Mouse (Mus musculus) layer of hippocampus, adult 8-10 months (tissue): Measurements from ENCODE around the gene Gm17019. TPM values are rescaled to one million over a fixed set of nuclear protein-coding genes. Genes with fewer than 3 reads are reported as not detected.
"Not testable (repeated sequence)": the region's sequence is repeated elsewhere in the genome, so short reads cannot be mapped to it uniquely, and the experiment has no call there.

Experiments used
- DNase-seq, 2 experiments: peaks; one replicate each; pipeline ENCODE4 v3.0.0; 2022; ENCODE audit warnings: low spot score in 2 of 2
- total RNA-seq, 4 experiments: library from RNA; stranded (reverse); gene quantifications; 2 replicates each; pipeline ENCODE4 v1.2.4; 2022

The Gm17019 gene
- not detected for total RNA-seq

DNA sequence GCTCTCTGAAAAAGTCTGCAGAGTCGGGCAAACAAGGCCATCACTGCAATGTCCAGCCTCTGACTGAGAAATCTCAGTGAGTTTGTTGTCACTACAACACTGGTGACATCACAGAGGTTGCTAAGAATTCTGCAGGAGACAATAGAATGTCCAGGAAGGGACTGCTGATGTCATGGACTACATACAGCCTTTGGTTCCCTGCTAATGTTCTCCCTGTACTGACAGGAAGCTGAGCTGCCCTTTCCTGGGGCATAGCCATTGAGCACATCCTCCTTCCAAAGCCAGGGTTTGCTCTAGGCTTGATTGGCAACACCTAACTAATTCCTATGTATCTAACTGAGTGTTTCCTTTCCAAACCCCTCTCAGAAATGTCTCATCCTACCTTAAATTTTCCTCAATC lies at the start of gene Gm17019:
Gene Gm17019 (minus strand): TSS at position 101 of the 400 bp plus-strand sequence.
- DNase-seq, result not testable (repeated sequence)

DNA sequence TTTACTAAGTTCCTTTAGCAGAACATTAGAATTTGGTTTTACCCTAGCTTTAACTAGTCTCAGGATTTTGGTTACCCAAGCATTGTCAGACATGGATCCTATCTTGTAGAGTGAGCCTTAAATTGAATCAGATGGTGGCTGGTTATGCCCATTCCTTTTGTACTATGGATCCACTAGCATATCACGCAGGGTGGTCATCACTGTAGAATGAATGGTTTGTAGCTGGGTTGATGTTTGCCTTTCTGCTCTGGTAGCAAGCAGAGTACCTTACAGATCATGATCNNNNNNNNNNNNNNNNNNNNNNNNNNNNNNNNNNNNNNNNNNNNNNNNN lies 29.6 kb upstream of the Gm17019 start:
- not testable (repeated sequence) for DNase-seq

DNA sequence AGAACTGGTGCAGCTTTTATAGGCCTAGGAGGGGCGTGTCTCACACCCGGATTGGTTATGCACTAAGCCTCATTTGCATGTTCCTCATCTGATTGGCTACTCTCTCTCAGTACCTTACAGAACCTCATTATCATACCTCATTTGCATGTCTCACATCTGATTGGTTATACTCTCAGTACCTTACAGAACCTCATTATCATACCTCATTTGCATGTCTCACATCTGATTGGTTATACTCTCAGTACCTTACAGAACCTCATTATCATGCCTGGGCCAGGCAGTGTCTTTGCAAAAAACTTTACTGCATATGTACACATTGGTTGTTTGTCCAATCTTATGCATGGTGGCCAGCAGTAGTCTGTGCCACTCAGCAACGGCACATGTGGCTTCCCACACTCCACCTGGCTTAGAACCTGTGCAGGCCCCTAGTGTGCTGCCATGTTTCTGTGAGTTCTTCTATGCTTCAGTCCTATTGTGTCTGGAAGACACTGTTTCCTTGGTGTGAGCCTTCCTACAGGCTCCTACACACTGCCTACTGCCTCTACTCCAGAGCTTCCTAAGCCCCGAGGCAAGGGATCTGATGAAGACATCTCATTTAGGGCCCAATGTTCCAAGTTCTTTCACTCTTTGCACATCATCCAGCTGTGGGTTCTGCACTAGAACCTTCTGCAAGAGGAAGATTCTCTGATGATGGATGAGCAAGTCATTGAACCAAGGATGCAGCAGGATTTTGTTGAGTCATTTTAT lies 29.0 kb upstream of the Gm17019 start:
- DNase-seq, result not testable (repeated sequence)

DNA sequence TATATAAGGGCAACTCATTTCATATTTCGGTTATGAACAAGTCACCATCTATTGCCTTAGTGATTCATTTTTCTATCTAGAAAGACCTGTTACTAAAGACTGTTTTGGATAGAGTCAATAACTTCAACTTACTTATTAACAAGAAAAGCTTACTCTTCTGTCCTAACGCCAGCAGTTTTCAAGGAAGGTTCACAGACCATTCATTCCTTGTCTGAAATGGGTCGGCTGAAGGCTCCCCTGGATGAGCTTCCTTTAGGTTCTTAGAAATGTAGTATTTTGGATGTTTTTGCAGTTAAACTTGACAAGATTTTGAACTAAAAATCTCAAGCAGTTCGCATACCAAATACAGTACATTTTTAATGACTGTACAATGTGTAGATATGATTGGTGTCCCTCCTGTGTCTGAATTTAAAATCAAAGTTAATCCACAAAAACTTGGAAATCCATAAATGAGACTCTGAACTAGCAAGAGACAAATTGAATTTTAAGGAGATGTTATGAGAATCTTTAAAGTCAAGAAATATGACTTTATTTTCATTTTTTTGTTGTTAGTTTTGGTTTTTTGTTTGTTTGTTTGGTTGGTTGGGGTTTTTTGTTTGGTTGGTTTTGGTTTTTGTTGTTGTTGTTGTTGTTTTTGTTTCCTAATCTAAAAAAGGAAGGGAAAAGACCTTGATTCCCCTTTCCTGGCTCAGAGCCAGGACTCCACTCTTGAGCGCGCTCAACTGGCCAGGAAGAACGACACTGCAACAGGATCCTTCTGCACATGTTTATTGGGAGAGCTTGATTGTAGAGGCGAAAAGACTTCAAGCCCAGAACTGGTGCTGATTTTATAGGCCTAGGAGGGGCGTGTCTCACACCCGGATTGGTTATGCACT lies 21.6 kb upstream of the Gm17019 start:
- not testable (repeated sequence) for DNase-seq

DNA sequence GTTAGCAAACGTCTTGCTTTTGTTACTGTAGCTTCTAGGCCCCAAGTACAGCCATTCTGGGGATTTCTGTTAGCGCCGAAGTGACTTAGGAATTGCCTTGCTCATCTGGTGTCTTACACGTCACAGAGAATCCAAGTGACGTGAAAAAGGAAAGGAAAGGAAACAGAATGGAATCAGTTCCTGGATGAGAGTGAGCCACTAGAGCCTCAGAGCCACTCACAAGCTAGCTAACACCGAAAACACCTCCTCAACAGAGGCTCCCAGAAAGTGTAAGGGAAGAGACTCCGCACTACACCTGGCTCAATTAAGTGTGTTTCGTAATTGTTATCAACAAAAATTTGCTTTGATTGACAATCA lies 20.8 kb upstream of the Gm17019 start:
- DNase-seq, result not testable (repeated sequence)

DNA sequence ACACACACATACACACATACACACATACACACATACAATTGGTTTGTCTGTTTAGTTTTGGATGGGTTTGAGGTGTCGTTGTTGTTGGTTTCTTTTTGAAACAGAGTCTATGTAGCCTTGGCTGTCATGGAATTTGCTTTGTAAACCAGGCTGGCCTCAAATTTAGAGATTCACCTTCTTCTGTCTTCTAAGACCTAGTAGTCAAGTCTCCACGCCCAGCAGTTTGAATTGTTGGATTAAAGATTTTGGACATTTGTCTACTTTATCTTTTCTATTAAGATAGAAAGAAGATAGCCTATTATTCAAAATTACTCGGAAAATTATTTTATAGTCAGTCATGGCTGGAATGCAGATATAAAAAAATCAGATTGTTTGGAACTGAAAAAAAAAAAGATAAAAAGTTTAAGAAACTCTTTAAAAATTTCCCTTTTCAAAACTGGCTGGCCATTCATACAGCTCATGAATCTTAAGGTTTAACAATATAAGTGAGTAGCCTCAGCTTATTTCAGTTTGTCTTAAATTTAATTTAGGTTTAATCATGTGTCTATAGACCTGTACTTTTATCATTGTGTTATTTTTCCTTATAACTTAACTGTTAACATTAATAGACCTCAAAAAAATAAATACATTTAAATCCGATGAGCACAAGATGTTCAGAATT lies 20.3 kb upstream of the Gm17019 start:
- not testable (repeated sequence) for DNase-seq

DNA sequence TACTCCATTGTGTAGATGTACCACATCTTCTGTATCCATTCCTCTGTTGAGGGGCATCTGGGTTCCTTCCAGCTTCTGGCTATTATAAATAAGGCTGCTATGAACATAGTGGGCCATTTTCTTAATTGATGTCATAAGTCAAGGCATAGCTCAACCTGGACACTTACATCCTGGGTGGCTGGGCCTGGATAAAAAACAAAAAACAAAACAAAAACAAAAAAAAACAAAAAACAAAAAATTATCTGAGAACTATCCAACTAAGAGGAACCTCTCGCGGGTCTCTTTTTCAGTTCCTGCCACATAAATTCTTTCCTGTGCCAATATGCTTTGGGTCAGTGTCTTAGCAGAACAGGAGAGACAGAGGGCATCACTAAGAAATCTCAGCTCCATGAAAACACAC lies 18.0 kb upstream of the Gm17019 start:
- not testable (repeated sequence) for DNase-seq

DNA sequence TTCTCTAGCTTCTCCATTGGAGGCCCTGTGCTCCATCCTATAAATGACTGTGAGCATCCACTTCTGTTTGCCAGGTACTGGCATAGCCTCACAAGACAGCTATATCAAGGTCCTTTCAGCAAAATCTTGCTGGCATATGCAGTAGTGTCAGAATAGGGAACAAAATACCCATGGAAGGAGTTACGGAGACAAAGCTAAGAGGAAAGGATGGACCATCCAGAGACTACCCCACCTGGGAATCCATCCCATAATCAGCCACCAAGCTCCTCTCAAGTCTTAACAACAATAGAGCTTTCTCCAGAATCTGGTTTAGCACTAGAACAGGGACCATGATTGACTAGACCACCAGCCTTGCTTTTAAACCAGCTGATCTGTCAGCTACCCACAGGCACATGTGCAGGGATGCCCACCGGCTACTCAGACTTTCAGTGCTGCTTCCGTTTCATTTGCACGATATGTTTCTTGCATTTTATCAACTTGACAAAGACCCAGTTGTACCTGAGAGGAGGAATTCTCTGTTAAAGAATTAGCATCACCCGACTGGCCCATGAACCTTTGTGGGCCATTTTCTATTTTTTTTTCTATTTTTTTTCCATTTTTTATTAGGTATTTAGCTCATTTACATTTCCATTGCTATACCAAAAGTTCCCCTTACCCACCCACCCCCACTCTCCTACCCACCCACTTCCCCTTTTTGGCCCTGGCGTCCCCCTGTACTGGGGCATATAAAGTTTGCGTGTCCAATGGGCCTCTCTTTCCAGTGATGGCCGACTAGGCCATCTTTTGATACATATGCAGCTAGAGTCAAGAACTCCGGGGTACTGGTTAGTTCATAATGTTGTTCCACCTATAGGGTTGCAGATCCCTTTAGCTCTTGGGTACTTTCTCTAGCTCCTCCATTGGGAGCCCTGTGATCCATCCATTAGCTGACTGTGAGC lies 12.3 kb upstream of the Gm17019 start:
- not testable (repeated sequence) for DNase-seq

DNA sequence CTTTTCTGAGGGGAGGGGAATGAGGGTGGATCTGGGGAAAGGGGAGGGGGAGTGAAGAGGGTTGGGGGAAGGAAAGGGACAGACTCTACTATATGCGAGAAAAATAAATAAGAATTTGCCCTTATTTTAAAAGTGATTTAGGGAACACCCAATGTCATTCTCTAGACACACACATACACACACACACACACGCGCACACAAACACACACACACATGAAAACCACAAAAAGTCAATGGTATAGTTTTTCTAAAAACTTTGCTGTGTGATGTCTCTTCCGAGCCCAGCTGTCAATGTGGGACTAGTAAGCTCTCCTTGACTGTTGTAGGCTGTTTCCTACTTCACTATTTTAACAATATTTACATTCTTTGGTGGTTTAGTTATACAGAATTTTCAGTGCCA lies 8.0 kb upstream of the Gm17019 start:
- DNase-seq, result not testable (repeated sequence)

DNA sequence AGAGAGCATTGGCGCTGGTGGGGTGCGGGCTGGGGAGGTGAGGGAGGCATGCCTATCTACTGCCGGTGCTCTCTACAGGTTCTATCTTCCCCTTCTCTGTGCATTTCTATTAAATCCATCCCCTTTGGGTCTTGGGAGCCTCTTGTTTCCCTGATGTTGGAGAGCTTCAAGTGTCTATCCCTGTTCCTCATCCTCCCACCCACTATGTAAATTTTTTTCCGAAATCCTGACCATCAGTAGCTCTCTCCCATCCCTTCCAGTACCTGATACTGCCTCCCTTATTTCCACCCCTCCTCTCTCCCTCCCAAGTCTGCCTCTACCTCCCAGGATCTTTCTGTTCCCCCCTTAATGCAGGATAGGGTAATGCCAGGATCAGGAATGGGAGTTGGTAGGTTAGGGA lies 7.2 kb upstream of the Gm17019 start:
- DNase-seq, result not testable (repeated sequence)

DNA sequence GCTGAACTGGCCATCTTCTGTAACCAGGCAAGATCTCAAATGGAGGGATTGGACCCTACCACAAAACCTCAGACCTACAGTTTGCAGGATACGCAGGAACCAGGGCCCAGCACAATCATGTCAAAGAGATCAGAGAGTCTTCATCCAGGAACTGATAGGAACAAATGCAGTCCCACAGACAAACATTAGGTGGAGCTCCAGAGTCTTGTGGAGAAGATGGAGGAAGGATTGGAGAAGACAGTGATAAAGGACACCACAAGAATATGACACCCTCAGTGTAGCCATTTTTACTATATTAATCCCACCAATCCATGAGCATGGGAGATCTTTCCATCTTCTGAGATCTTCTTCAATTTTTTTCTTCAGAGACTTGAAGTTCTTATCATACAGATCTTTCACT lies 8.5 kb downstream of the Gm17019 start:
- not testable (repeated sequence) for DNase-seq

DNA sequence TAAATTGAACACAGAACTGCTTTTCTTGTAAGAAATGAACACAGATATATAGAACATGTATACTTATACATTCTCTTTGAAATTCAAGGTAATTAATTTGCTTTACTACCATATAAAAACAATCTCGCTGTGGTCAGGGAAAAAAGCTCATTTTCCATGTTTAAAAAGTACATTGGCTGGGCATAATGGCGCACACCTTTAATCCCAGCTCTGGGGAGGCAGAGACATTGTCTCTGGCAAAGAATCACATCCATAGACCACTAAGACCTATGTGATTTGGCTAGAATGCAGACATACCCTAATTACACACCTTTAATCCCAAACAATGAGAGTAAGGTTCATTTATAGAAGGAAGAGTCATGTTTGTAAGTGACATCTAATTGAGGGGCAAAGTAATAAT lies 12.7 kb downstream of the Gm17019 start:
- not testable (repeated sequence) for DNase-seq

DNA sequence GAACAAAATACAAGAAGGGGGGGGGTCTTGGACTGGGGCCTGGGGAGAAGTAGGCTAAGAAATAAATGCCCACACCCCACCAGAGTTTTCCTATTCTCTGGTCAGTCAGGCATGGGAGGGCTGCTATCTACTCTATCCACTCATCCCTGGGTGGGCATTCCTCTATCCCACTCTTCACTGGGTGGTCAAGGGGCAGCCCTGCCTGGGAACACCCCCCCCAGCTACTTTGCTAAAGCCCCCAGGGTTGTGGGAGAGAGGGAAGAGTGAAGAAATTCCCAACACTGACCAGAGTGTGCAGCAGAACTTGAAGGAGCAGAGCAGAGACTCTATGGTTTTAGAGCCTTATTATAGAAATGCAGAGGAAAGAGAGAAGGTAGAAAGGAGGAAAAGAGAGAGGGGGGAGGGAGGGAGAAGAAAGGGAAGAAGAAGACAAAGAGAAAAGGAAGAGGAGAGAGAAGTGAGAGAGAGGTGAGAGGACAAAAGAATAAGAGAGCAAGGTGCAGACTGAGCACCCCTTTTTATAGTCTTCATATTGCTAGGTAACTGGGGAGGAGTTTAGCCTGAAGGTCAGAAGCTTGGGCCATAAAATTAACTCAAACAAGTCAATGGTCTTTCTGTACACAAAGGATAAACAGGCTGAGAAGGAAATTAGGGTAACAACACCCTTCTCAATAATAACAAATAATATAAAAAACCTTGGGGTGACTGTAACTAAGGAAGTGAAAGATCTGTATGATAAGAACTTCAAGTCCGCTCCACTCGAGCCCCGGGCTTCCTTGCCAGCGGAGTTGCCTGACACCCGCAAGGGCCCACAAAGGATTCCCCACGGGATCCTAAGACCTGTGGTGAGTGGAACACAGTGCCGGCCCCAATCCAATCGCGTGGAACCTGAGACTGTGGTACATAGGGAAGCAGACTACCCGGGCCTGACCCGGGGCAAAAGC lies 21.9 kb downstream of the Gm17019 start:
- not testable (repeated sequence) for DNase-seq

DNA sequence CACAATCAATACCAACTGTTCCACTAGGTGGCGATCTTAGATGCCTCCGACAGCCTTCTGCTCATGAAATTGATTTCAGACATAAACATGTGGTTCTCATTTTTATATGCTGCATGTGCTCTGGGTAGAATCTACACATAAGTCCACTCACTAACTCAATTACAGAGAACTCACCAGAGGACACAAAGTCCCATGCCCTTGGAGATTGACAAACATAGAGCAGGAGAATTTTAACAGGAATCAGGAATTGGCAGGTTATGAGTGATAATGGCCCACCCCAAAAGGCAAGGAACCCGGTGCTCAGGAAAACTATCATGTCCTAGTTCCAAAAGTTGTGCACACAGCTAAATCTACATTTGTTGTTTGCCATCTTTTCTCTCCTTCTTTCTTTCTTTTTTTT lies 25.9 kb downstream of the Gm17019 start:
- DNase-seq, result not testable (repeated sequence)

DNA sequence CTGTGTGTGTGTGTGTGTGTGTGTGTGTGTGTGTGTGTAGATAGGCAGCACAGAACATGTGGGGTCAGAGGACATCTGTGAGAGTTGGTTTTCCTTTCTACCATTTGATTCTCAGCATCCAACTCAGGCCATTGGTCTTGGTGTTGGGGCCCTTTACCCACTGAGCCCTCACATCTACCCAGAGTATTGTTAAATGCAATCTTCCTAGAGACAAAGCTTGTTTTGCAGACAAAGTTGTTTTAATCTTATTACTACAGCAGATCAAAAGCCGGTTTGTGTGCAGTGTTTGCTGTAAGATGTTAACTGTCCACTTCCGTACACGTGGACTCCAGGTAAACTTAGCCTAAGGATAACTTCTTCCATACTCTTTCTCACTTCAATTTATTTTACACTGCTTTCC lies 26.5 kb downstream of the Gm17019 start:
- not testable (repeated sequence) for DNase-seq

DNA sequence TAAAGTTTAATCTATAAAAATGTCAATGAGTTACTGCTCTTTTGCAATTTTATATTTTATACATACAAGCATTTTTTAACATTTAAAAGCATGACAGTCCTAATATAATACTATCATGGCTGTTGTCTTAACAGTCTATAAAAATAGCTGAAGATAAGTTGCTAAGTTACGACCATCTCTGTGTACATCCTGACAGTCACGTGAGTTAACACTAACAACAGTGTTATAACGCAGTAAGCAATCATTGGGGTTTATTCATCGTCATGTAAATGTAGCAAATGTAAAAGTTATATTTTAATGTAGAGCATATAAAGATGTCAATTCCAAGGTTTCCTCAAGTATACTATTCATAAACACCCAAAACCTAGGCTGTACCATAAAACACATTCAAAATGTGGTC lies 27.2 kb downstream of the Gm17019 start:
- DNase-seq, result not testable (repeated sequence)

DNA sequence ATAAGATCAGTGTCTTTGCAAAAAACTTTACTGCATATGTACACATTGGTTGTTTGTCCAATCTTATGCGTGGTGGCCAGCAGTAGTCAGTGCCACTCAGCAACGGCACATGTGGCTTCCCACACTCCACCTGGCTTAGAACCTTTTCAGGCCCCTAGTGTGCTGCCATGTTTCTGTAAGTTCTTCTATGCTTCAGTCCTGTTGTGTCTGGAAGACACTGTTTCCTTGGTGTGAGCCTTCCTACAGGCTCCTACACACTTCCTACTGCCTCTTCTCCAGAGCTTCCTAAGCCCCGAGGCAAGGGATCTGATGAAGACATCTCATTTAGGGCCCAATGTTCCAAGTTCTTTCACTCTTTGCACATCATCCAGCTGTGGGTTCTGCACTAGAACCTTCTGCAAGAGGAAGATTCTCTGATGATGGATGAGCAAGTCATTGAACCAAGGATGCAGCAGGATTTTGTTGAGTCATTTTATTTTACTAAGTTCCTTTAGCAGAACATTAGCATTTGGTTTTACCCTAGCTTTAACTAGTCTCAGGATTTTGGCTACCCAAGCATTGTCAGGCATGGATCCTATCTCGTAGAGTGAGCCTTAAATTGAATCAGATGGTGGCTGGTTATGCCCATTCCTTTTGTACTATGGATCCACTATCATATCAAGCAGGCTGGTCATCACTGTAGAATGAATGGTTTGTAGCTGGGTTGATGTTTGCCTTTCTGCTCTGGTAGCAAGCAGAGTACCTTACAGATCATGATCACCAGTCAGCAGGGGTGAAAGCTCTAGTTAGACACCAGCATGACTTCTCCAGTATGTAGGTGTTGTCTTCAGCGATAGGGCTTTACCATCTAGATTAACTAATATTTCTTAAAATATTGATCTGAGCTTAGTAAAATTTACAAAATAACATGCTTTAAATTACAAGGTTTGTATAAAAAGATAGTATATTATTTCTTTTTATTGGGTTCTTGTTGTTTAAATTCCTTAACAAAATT lies 27.9 kb downstream of the Gm17019 start:
- not testable (repeated sequence) for DNase-seq

DNA sequence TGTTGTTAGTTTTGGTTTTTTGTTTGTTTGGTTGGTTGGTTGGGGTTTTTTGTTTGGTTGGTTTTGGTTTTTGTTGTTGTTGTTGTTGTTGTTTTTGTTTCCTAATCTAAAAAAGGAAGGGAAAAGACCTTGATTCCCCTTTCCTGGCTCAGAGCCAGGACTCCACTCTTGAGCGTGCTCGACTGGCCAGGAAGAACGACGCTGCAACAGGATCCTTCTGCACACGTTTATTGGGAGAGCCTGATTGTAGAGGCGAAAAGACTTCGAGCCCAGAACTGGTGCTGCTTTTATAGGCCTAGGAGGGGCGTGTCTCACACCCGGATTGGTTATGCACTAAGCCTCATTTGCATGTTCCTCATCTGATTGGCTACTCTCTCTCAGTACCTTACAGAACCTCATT lies 34.7 kb downstream of the Gm17019 start:
- not testable (repeated sequence) for DNase-seq

DNA sequence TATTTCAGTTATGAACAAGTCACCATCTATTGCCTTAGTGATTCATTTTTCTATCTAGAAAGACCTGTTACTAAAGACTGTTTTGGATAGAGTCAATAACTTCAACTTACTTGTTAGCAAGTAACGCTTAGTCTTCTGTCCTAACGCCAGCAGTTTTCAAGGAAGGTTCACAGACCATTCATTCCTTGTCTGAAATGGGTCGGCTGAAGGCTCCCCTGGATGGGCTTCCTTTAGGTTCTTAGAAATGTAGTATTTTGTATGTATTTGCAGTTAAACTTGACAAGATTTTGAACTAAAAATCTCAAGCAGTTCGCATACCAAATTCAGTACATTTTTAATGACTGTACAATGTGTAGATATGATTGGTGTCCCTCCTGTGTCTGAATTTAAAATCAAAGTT lies 35.2 kb downstream of the Gm17019 start:
- DNase-seq, result not testable (repeated sequence)
